8 mouse cellular contexts compared by ENCODE assay signal in the genomic region with DNA sequence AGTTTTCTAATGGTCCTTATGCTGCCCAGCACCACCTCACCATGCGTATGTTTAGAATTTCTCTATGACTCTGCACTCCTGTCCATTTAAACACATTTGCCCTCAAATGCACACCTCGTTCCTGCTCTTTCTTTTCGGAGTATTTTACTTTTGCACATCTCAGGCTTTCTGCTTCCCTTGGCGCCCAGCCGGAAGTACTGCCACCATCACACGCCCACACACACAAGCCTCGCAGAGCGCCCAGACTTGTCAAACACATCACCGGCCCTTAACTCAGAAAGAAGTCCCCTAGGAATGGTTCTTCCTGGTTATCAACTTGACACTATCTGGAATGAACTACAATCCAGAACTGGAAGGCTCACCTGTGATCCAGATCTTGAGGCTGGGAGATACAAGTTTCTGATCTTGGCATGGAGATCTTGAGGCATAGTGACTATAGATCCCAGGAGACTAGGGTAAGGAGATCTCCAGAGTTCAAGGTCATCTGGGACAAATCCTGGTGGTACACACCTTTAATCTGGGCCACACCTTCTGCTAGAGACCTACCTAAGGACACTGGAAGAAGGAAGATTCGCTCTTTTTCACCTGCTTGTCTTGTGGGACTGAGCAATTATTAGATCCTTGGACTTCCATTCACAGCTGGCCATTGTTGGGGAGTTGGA. TPM values are rescaled to one million over a fixed set of nuclear protein-coding genes. Genes with fewer than 3 reads are reported as not detected.
DNase-seq lines count a peak whose midpoint lies in the region; ATAC-seq lines count a peak whose summit lies in the region.

No protein-coding gene starts in this region.

- H3K9ac ChIP-seq in heart, embryonic 11.5 days (ENCODE audit: low read depth, low read length) = peak overlapping the region; percentile 56
- 0 out of 2 replicates have a peak overlapping the region, but pooled peaks have one; percentile 33 for H3K9ac ChIP-seq in hindbrain, embryonic 11.5 days (ENCODE audit: low read depth, low read length)

- H3K27ac ChIP-seq in heart, embryonic 11.5 days (ENCODE audit: low read depth, low read length) = no peak overlapping the region
- no peak overlapping the region for H3K27ac ChIP-seq in hindbrain, embryonic 11.5 days (ENCODE audit: low read depth, low read length)
- H3K27ac ChIP-seq in midbrain, embryonic 10.5 days (replicated peaks) = no peak overlapping the region

- peak; percentile 28; the same call in 1 of the 2 replicates for ATAC-seq in heart, embryonic 11.5 days (replicated peaks; ENCODE audit: insufficient number of reproducible peaks, low FRiP score, low TSS enrichment)
- no peak; the same call in none of the 2 replicates for ATAC-seq in hindbrain, embryonic 11.5 days (ENCODE audit: low FRiP score)

- WGBS in heart, embryonic 11.5 days (ENCODE audit: insufficient replicate concordance) = 8% methylated on average over 10 of the region's 10 CpGs
- WGBS in hindbrain, embryonic 11.5 days = 11% methylated on average over 10 of the region's 10 CpGs
- WGBS in midbrain, embryonic 10.5 days = 8% methylated on average over 10 of the region's 10 CpGs

- no peaks in the 10 kb centered on the region for H3K27me3 ChIP-seq in heart, embryonic 11.5 days (ENCODE audit: control insufficient read depth, insufficient read depth, low read length)
- H3K27me3 ChIP-seq in hindbrain, embryonic 11.5 days (ENCODE audit: control insufficient read depth, insufficient read depth, low read length) = no peaks in the 10 kb centered on the region
- H3K27me3 ChIP-seq in midbrain, embryonic 10.5 days (ENCODE audit: low read depth, poor library complexity, severe bottlenecking) = no peaks in the 10 kb centered on the region

- no peaks in the 10 kb centered on the region for H3K4me1 ChIP-seq in heart, embryonic 11.5 days (ENCODE audit: control insufficient read depth, insufficient read depth, low read length)
- H3K4me1 ChIP-seq in hindbrain, embryonic 11.5 days (replicated peaks; ENCODE audit: control insufficient read depth, insufficient read depth, low read length) = no peaks in the 10 kb centered on the region
- H3K4me1 ChIP-seq in midbrain, embryonic 10.5 days = peaks cover 10% of the 10 kb centered on the region

- no peaks in the 10 kb centered on the region for H3K36me3 ChIP-seq in heart, embryonic 11.5 days (ENCODE audit: control insufficient read depth, insufficient read depth, low read length)
- H3K36me3 ChIP-seq in hindbrain, embryonic 11.5 days (ENCODE audit: control insufficient read depth, insufficient read depth, low read length) = no peaks in the 10 kb centered on the region
- H3K36me3 ChIP-seq in midbrain, embryonic 10.5 days = no peaks in the 10 kb centered on the region

- peak overlapping the region; percentile 75 for H3K4me2 ChIP-seq in heart, embryonic 11.5 days
- H3K4me2 ChIP-seq in hindbrain, embryonic 11.5 days (replicated peaks; ENCODE audit: low read depth, low read length) = peak overlapping the region; percentile 49

- H3K4me3 ChIP-seq in heart, embryonic 11.5 days (ENCODE audit: low read depth, low read length) = peak overlapping the region; percentile 80
- H3K4me3 ChIP-seq in hindbrain, embryonic 11.5 days (ENCODE audit: low read depth, low read length) = peak overlapping the region; percentile 71
- peak overlapping the region; percentile 70 for H3K4me3 ChIP-seq in midbrain, embryonic 10.5 days

- DNase-seq in heart, adult 8-10 months (ENCODE audit: low spot score) = no peak
- DNase-seq in urinary bladder, postnatal 14 days (ENCODE audit: low spot score) = peak; percentile 29
- no peak for DNase-seq in urinary bladder, adult 18-20 months (ENCODE audit: low spot score in 2 of 2)
- no peak for DNase-seq in hindbrain, embryonic 11.5 days (ENCODE audit: low spot score)
- DNase-seq in midbrain, embryonic 10.5 days (ENCODE audit: low spot score) = peak; percentile 68
- no peak for DNase-seq in frontal cortex, postnatal 14 days (ENCODE audit: low spot score in 2 of 2)
- DNase-seq in frontal cortex, adult 2 months (ENCODE audit: extremely low spot score in 1 of 2, low spot score in 1 of 2) = no peak

- no peaks in the 10 kb centered on the region for H3K9me3 ChIP-seq in heart, embryonic 11.5 days (replicated peaks; ENCODE audit: control insufficient read depth, low read length)
- no peaks in the 10 kb centered on the region for H3K9me3 ChIP-seq in hindbrain, embryonic 11.5 days (ENCODE audit: control insufficient read depth, low read length)
- H3K9me3 ChIP-seq in midbrain, embryonic 10.5 days (replicated peaks) = no peaks in the 10 kb centered on the region

RNA-seq across cellular contexts. Expression of a gene that starts 10.4 kb away (rescaled TPM):
- 2.7 and 5.6 TPM in 2 replicates for polyA plus RNA-seq in heart, embryonic 11.5 days (2014; fragmentation: Nextera tagmentation; extraction: Ambion mirVana)
- total RNA-seq in heart, adult 8-10 months (2022) = 1 to 10 TPM in 1 of 4 experiments, under 1 TPM in 3; 0.60 to 2.0 (median 0.88) TPM
- 8.7 and 10.5 TPM in 2 replicates for polyA plus RNA-seq in hindbrain, embryonic 11.5 days (2014; fragmentation: Nextera tagmentation; extraction: Ambion mirVana)
- 2.8 and 2.9 TPM in 2 replicates for polyA plus RNA-seq in midbrain, embryonic 10.5 days (2016; fragmentation: Nextera tagmentation; extraction: Ambion mirVana)
- polyA plus RNA-seq in frontal cortex, adult 2 months (2012; rRNA removed) = 1.4 and 3.8 TPM in 2 replicates

RNA-seq across cellular contexts. Expression of a gene that starts 38.6 kb away (rescaled TPM):
- polyA plus RNA-seq in heart, embryonic 11.5 days (2014; fragmentation: Nextera tagmentation; extraction: Ambion mirVana) = 3.8 and 4.4 TPM in 2 replicates
- total RNA-seq in heart, adult 8-10 months (2022) = 10 to 100 TPM in 2 of 4 experiments, 1 to 10 TPM in 2; 7.8 to 13.7 (median 9.7) TPM
- 9.6 TPM in 2 replicates for polyA plus RNA-seq in hindbrain, embryonic 11.5 days (2014; fragmentation: Nextera tagmentation; extraction: Ambion mirVana)
- 5.5 and 7.8 TPM in 2 replicates for polyA plus RNA-seq in midbrain, embryonic 10.5 days (2016; fragmentation: Nextera tagmentation; extraction: Ambion mirVana)
- 14.6 and 21.5 TPM in 2 replicates for polyA plus RNA-seq in frontal cortex, adult 2 months (2012; rRNA removed)

RNA-seq across cellular contexts. Expression of a gene that starts 47.1 kb away (rescaled TPM):
- polyA plus RNA-seq in heart, embryonic 11.5 days (2014; fragmentation: Nextera tagmentation; extraction: Ambion mirVana) = 426 and 502 TPM in 2 replicates
- 1,000 to 10,000 TPM; 1,259 to 1,304 (median 1,268) TPM for total RNA-seq in heart, adult 8-10 months (2022)
- 259 and 284 TPM in 2 replicates for polyA plus RNA-seq in hindbrain, embryonic 11.5 days (2014; fragmentation: Nextera tagmentation; extraction: Ambion mirVana)
- 301 and 309 TPM in 2 replicates for polyA plus RNA-seq in midbrain, embryonic 10.5 days (2016; fragmentation: Nextera tagmentation; extraction: Ambion mirVana)
- polyA plus RNA-seq in frontal cortex, adult 2 months (2012; rRNA removed) = 206 and 256 TPM in 2 replicates

RNA-seq across cellular contexts. Expression of a gene that starts 47.2 kb away (rescaled TPM):
- 0.30 TPM in 1 of 2 replicates, not detected in the other for polyA plus RNA-seq in heart, embryonic 11.5 days (2014; fragmentation: Nextera tagmentation; extraction: Ambion mirVana)
- total RNA-seq in heart, adult 8-10 months (2022) = under 1 TPM in 2 of 4 experiments, not detected in 2; 0.31 to 0.41 TPM
- polyA plus RNA-seq in hindbrain, embryonic 11.5 days (2014; fragmentation: Nextera tagmentation; extraction: Ambion mirVana) = 0.99 and 1.5 TPM in 2 replicates
- polyA plus RNA-seq in midbrain, embryonic 10.5 days (2016; fragmentation: Nextera tagmentation; extraction: Ambion mirVana) = 0.26 TPM in 1 of 2 replicates, not detected in the other
- polyA plus RNA-seq in frontal cortex, adult 2 months (2012; rRNA removed) = 1.4 and 2.2 TPM in 2 replicates

Comparison
In these comparisons a context has a peak if more than half of its experiments do, and no peak if none do; other contexts are left out.
1. DNase-seq: peak in urinary bladder, postnatal 14 days (single experiment) and midbrain, embryonic 10.5 days (single experiment); none in heart, adult 8-10 months (single experiment), urinary bladder, adult 18-20 months (0 of 2), hindbrain, embryonic 11.5 days (single experiment), frontal cortex, postnatal 14 days (0 of 2) and frontal cortex, adult 2 months (0 of 2).
2. Peak in every context shown above with its lines, with median percentiles within 50 percentile points of each other: H3K4me3 ChIP-seq.